Mouse (Mus musculus) olfactory bulb, adult 2 months (tissue): ENCODE results near the gene Rgs7.

Experiments used
- CTCF ChIP-seq: fragments of 200-500 bp; IDR thresholded peaks from 2 replicates; pipeline ENCODE4 v1.5.1; 2012; ENCODE audit warnings: low read depth, mild to moderate bottlenecking, low read length, moderate library complexity; ENCODE audit not compliant: insufficient read depth
- POLR2A ChIP-seq: fragments of 200-500 bp; IDR thresholded peaks from 2 replicates; pipeline ENCODE4 v1.6.1; 2012; ENCODE audit warnings: mild to moderate bottlenecking, low read depth, low read length, moderate library complexity; ENCODE audit not compliant: insufficient read depth

DNA sequence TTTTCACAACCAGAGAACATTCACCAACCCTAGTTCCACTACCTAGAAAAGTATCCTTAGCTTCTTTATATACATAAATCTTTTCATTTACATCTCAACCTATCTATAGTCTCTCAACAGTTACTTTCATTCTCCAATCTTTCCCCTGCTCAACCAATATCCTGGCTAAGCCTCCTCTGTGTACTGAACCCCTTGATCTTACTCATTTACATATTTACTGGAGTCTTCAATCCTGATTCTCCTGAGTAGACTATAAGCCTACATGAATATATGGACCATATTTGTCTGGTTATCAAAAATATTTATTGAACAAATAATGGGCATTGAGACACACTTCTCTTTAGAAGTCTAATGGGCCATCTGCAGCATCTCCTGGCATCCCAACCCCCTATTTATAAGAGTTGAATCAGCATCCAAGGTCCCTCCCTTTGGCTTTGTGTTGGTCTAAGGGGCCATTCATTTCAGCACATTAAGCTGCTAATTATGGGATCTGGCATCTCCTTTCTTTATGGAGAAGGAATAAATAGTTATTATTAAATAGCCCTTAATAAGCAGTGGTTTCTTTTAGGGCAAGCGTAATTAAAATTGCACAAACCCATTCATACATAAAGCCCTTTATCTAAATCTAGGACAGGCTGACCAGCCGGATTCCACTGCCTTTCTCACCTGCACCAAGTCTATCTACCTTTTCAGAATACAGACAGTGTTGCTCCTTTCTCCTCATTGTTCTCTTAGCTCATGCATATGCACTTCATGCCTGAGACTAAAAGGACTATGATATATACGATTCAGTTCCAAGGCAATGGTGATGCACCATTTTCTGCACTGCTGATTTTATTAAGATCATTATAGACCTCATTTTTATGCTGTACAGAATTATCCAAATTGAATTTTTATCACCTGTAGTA is 270.5 kb downstream of the Rgs7 start:
- no peak for TF ChIP-seq CTCF
- TF ChIP-seq POLR2A: no peak
